In genomic region chr2:162947736-162948135, GRCm38 (mm10) we compare ENCODE assay signal across 9 mouse cellular contexts. TPM values are rescaled to one million over a fixed set of nuclear protein-coding genes. Genes with fewer than 3 reads are reported as not detected.
DNase-seq lines count a peak whose midpoint lies in the region; ATAC-seq lines count a peak whose summit lies in the region.
"Had no signal": no experiment of that assay in that cellular context is flagged by ENCODE, and none has a peak within 500 bp of the region (broad histone marks: within the 10 kb centered on the region; RNA-seq: fewer than 3 reads in every experiment).

No protein-coding gene starts in this region.

- WGBS in intestine, embryonic 16.5 days, result 40% methylated on average over 15 of the region's 15 CpGs
- WGBS in liver, embryonic 11.5 days, result 41% methylated on average over 15 of the region's 15 CpGs
- WGBS in neural tube, embryonic 15.5 days, result 40% methylated on average over 15 of the region's 15 CpGs

- H3K4me1 ChIP-seq in intestine, embryonic 16.5 days (ENCODE audit: control insufficient read depth, insufficient read depth, low read length), result peaks cover 8% of the 10 kb centered on the region
- peaks cover 5% of the 10 kb centered on the region; the same call in 1 of the 2 replicates for H3K4me1 ChIP-seq in liver, embryonic 11.5 days (replicated peaks; ENCODE audit: control insufficient read depth, insufficient read depth, low read length)
- peaks cover 11% of the 10 kb centered on the region for H3K4me1 ChIP-seq in neural tube, embryonic 15.5 days

- no peaks in the 10 kb centered on the region for H3K36me3 ChIP-seq in intestine, embryonic 16.5 days (ENCODE audit: control insufficient read depth, insufficient read depth, low read length)
- H3K36me3 ChIP-seq in liver, embryonic 11.5 days (ENCODE audit: control insufficient read depth, insufficient read depth, low read length), result no peaks in the 10 kb centered on the region
- no peaks in the 10 kb centered on the region for H3K36me3 ChIP-seq in neural tube, embryonic 15.5 days

- DNase-seq in heart, adult 11 months, result peak; percentile 88
- no peak for DNase-seq in heart, postnatal 10 days
- no peak for DNase-seq in liver, embryonic 11.5 days (ENCODE audit: low spot score)
- DNase-seq in spleen, postnatal 14 days (ENCODE audit: low spot score in 2 of 2), result no peak
- DNase-seq in adrenal gland, adult 2 months, result no peak

- intact Hi-C loops in heart, postnatal 10 days (cut with DNase I), result no loop called here

- H3K27me3 ChIP-seq in intestine, embryonic 16.5 days (replicated peaks; ENCODE audit: control insufficient read depth, insufficient read depth, low read length), result peaks cover 7% of the 10 kb centered on the region; the same call in 1 of the 2 replicates
- H3K27me3 ChIP-seq in liver, embryonic 11.5 days (replicated peaks; ENCODE audit: control insufficient read depth, insufficient read depth, low read length), result peaks cover 20% of the 10 kb centered on the region
- H3K27me3 ChIP-seq in neural tube, embryonic 15.5 days (replicated peaks), result peaks cover 4% of the 10 kb centered on the region; the same call in 1 of the 2 replicates

- peak overlapping the region; percentile 45 for H3K4me2 ChIP-seq in intestine, embryonic 16.5 days (ENCODE audit: low read depth, low read length)
- peak overlapping the region; percentile 59 for H3K4me2 ChIP-seq in liver, embryonic 11.5 days
- H3K4me2 ChIP-seq in neural tube, embryonic 15.5 days, result peak overlapping the region; percentile 47

- H3K4me3 ChIP-seq in intestine, embryonic 16.5 days (ENCODE audit: low read length), result peak overlapping the region; percentile 30
- H3K4me3 ChIP-seq in liver, embryonic 11.5 days (ENCODE audit: low read depth, low read length), result peak overlapping the region; percentile 20; the same call in 1 of the 2 replicates
- peak overlapping the region; percentile 18 for H3K4me3 ChIP-seq in neural tube, embryonic 15.5 days (replicated peaks)

- no peaks in the 10 kb centered on the region for H3K9me3 ChIP-seq in intestine, embryonic 16.5 days (ENCODE audit: control insufficient read depth, low read length)
- H3K9me3 ChIP-seq in liver, embryonic 11.5 days (ENCODE audit: control insufficient read depth, low read length), result no peaks in the 10 kb centered on the region
- H3K9me3 ChIP-seq in neural tube, embryonic 15.5 days (replicated peaks), result no peaks in the 10 kb centered on the region

- peak overlapping the region; percentile 33; the same call in 1 of the 2 replicates for H3K9ac ChIP-seq in intestine, embryonic 16.5 days (ENCODE audit: low read depth, low read length)
- H3K9ac ChIP-seq in liver, embryonic 11.5 days (ENCODE audit: low read depth, low read length), result peak overlapping the region; percentile 20; the same call in 1 of the 2 replicates
- no peak overlapping the region for H3K9ac ChIP-seq in neural tube, embryonic 15.5 days (replicated peaks)

- no peak overlapping the region for H3K27ac ChIP-seq in intestine, embryonic 16.5 days (ENCODE audit: low read length)
- no peak overlapping the region for H3K27ac ChIP-seq in liver, embryonic 11.5 days (ENCODE audit: low read depth, low read length)
- H3K27ac ChIP-seq in neural tube, embryonic 15.5 days (replicated peaks), result no peak overlapping the region

- ATAC-seq in common myeloid progenitor, adult 5-6 weeks (replicated peaks; ENCODE audit: low read depth, poor library complexity, severe bottlenecking), result 0 out of 2 replicates have a peak, but pooled peaks have one; percentile 10
- peak; percentile 68 for ATAC-seq in intestine, embryonic 16.5 days
- ATAC-seq in liver, embryonic 11.5 days (replicated peaks; ENCODE audit: low FRiP score), result 0 out of 2 replicates have a peak, but pooled peaks have one; percentile 39
- 0 out of 2 replicates have a peak, but pooled peaks have one; percentile 15 for ATAC-seq in neural tube, embryonic 15.5 days (ENCODE audit: low FRiP score)

RNA-seq across cellular contexts. Expression of gene L3mbtl1, which starts 4.5 kb away (rescaled TPM):
- total RNA-seq in heart, postnatal 10 days (2021), result not detected
- total RNA-seq in common myeloid progenitor, adult 5-6 weeks (2017), result not detected in 2 replicates
- 0.09 TPM in 2 replicates for polyA plus RNA-seq in intestine, embryonic 16.5 days (2015; fragmentation: Nextera tagmentation; extraction: Ambion mirVana)
- 0.05 and 0.08 TPM in 2 replicates for polyA plus RNA-seq in liver, embryonic 11.5 days (2014; fragmentation: Nextera tagmentation; extraction: Ambion mirVana)
- 3.6 and 6.0 TPM in 2 replicates for polyA plus RNA-seq in neural tube, embryonic 15.5 days (2015; fragmentation: Nextera tagmentation; extraction: Ambion mirVana)
- total RNA-seq in adrenal gland, adult 2 months (2021), result under 1 TPM; 0.31 to 0.37 TPM
- 0.12 and 0.38 TPM in 2 replicates for polyA plus RNA-seq in adrenal gland, adult 2 months (2012; rRNA removed)

RNA-seq across cellular contexts. Expression of gene Srsf6, which starts 16.4 kb away (rescaled TPM):
- total RNA-seq in heart, postnatal 10 days (2021), result 100 to 1,000 TPM; 115 to 127 TPM
- total RNA-seq in common myeloid progenitor, adult 5-6 weeks (2017), result 264 and 289 TPM in 2 replicates
- 156 and 159 TPM in 2 replicates for polyA plus RNA-seq in intestine, embryonic 16.5 days (2015; fragmentation: Nextera tagmentation; extraction: Ambion mirVana)
- polyA plus RNA-seq in liver, embryonic 11.5 days (2014; fragmentation: Nextera tagmentation; extraction: Ambion mirVana), result 240 and 261 TPM in 2 replicates
- polyA plus RNA-seq in neural tube, embryonic 15.5 days (2015; fragmentation: Nextera tagmentation; extraction: Ambion mirVana), result 125 and 133 TPM in 2 replicates
- total RNA-seq in adrenal gland, adult 2 months (2021), result 100 to 1,000 TPM; 151 to 216 TPM
- 398 and 460 TPM in 2 replicates for polyA plus RNA-seq in adrenal gland, adult 2 months (2012; rRNA removed)

RNA-seq across cellular contexts. Expression of gene Sgk2, which starts 39.4 kb away (rescaled TPM):
- under 1 TPM; 0.12 to 0.43 TPM for total RNA-seq in heart, postnatal 10 days (2021)
- total RNA-seq in common myeloid progenitor, adult 5-6 weeks (2017), result 1.1 TPM in 1 of 2 replicates, not detected in the other
- 1.2 and 2.1 TPM in 2 replicates for polyA plus RNA-seq in intestine, embryonic 16.5 days (2015; fragmentation: Nextera tagmentation; extraction: Ambion mirVana)
- 2.8 and 3.3 TPM in 2 replicates for polyA plus RNA-seq in liver, embryonic 11.5 days (2014; fragmentation: Nextera tagmentation; extraction: Ambion mirVana)
- 0.13 and 0.15 TPM in 2 replicates for polyA plus RNA-seq in neural tube, embryonic 15.5 days (2015; fragmentation: Nextera tagmentation; extraction: Ambion mirVana)
- total RNA-seq in adrenal gland, adult 2 months (2021), result 1 to 10 TPM in 1 of 2 experiments, under 1 TPM in 1; 0.35 to 1.1 TPM
- 0.35 and 0.77 TPM in 2 replicates for polyA plus RNA-seq in adrenal gland, adult 2 months (2012; rRNA removed)
- total RNA-seq: MEL had no signal

Comparison
In these comparisons a context has a peak if more than half of its experiments do, and no peak if none do; other contexts are left out.
1. ATAC-seq: peak in every context shown above with its lines; median percentile 68 in intestine, embryonic 16.5 days; 39 in liver, embryonic 11.5 days; 15 in neural tube, embryonic 15.5 days; 10 in common myeloid progenitor, adult 5-6 weeks.